Mouse (Mus musculus) adrenal gland, postnatal 4 days (tissue): ENCODE measurements around the gene Gm28961. TPM values are rescaled to one million over a fixed set of nuclear protein-coding genes. Genes with fewer than 3 reads are reported as not detected.
"Not testable (repeated sequence)": the region's sequence is repeated elsewhere in the genome, so short reads cannot be mapped to it uniquely, and the experiment has no call there.

Source experiments
- DNase-seq, 2 experiments: peaks; one replicate each; pipeline ENCODE4 v3.0.0; 2021 to 2022; ENCODE audit warnings: low spot score in 2 of 2, mixed read lengths in 2 of 2
- long read RNA-seq, 2 experiments: library from polyadenylated mRNA; stranded (forward); transcript quantifications; one replicate each; pipeline ENCODE4 v2.0.0; 2021
- total RNA-seq, 2 experiments: library from RNA; stranded (reverse); gene quantifications; 2 replicates each; pipeline ENCODE4 v1.2.3; 2021

The Gm28961 gene
- total RNA-seq = not detected
- long read RNA-seq, experiment 1 = 0 reads
- long read RNA-seq, experiment 2 = 0 reads

DNA sequence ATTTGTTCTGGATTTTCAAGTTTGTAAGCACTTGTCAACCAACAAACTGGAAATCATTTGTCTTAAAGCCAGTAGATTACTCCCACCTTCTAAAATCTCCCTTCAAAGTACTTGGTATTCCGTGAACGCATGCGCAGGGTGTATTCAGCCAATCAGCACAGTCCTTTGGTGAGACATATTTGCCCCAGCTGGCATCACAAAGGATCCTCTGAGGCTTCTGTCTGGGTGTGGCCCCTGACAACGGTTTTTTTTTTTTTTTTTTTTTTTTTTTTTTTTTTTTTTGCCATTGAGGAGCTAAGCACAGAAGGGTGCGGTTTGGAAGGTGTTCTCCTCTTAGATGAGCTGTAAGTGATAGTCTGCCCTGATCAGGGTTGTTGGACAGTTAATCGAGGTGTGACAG lies at the start of gene Gm28961:
Gm28961 (plus strand) TSS at position 301 of the 400 bp plus-strand sequence.
- not testable (repeated sequence) for DNase-seq

Other genes starting within 250 kb of the Gm28961 start
- not detected for gene Gm21943, start 172.0 kb upstream of the Gm28961 start, total RNA-seq